Mouse (Mus musculus) kidney, postnatal 25 days (tissue): ENCODE data around the gene Gm9508.
A peak's percentile ranks its signal among the peaks of the same experiment; 100 is the strongest.

Source experiments
- DNase-seq, 2 experiments: peaks; one replicate each; pipeline ENCODE4 v3.0.0; 2021; ENCODE audit warnings: mixed read lengths in 2 of 2

Gene Gm9508

GRCm38 (mm10) chr10:77667402-77667801, 29.6 kb downstream of the Gm9508 start:
- no peak for DNase-seq

DNA sequence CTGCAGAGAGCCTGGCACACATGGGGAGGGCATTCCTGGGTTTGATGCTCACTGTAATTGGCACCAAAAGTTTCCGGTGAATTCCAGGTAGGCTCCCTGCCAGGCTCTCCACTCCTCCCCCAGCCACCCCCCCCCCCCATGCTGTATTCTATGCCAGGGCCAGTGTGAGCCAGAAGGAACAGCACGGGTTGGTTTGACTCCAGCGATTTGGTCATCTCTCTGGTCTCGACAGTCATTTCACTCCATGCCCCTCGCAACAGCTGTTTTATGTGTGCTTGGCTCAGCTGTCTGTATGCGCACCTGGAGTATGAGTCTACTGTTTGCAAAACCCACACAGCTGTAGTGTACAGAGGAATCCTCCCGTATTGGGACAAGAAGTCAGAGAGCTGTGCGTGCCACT, 30.7 kb downstream of the Gm9508 start:
- DNase-seq = no peak

- no peak for DNase-seq
Measured at GRCm38 (mm10) chr10:77663949-77664665, 32.9 kb downstream of the Gm9508 start.

- peak; percentile 66 to 73 for DNase-seq
Measured at GRCm38 (mm10) chr10:77658286-77658994, 38.6 kb downstream of the Gm9508 start.

GRCm38 (mm10) chr10:77652046-77652445, 45.0 kb downstream of the Gm9508 start:
- DNase-seq = no peak

- DNase-seq = no peak
Measured at GRCm38 (mm10) chr10:77647901-77648300, 49.1 kb downstream of the Gm9508 start.

DNA sequence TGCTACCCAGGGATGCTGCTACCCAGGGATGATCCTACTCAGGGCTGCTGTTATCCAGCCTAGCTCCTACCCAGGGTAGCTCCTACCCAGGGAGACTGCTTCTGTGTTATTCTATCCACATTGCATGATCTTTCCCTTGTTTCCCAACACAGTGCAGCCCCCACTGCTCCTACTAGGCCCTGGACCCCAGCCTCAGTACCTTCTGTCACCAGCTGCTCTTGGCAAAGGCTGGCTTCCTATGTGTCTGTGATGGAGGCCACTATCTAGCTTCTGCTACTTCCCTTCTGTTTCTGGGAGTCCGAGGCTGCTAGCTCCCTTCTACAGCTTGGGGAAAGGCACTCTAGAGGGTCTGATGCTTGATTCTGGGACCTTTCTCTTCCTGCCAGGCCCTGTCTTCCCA, 49.6 kb downstream of the Gm9508 start:
- DNase-seq = no peak
